Mouse (Mus musculus): ENCODE results near the gene Prkce. TPM values are rescaled to one million over a fixed set of nuclear protein-coding genes. Genes with fewer than 3 reads are reported as not detected.

Prkce gene
- polyA plus RNA-seq, 1 experiment from 2014 or later, result 2.0 TPM

GRCm38 (mm10) chr17:86551995-86552394 is 384.4 kb downstream of the Prkce start:
- TF ChIP-seq CTCF (IDR thresholded peaks at IDR 0.05; ENCODE audit: low read depth) (no peak), EP300 (IDR thresholded peaks at IDR 0.05; ENCODE audit: low read depth) (no peak)
- H3K27me3 ChIP-seq (ENCODE audit: insufficient read depth, low read length), result no peaks in the 10 kb centered on the region
- 80% methylated on average over 6 of the region's 6 CpGs for WGBS (ENCODE audit: insufficient replicate concordance)
- no peak overlapping the region for H3K4me3 ChIP-seq (ENCODE audit: low read depth, low read length)
- no peaks in the 10 kb centered on the region for H3K9me3 ChIP-seq (ENCODE audit: low read length)
- no peaks in the 10 kb centered on the region for H3K36me3 ChIP-seq (replicated peaks; ENCODE audit: insufficient read depth, low read length)
- no peaks in the 10 kb centered on the region for H3K4me1 ChIP-seq (ENCODE audit: insufficient read depth)
- no peak overlapping the region for H3K4me2 ChIP-seq (ENCODE audit: low read depth, low read length)
- no peak overlapping the region for H3K27ac ChIP-seq (ENCODE audit: low read depth)
- DNase-seq (no peak), ATAC-seq (no peak)
- no peak overlapping the region for H3K9ac ChIP-seq (replicated peaks)

DNA sequence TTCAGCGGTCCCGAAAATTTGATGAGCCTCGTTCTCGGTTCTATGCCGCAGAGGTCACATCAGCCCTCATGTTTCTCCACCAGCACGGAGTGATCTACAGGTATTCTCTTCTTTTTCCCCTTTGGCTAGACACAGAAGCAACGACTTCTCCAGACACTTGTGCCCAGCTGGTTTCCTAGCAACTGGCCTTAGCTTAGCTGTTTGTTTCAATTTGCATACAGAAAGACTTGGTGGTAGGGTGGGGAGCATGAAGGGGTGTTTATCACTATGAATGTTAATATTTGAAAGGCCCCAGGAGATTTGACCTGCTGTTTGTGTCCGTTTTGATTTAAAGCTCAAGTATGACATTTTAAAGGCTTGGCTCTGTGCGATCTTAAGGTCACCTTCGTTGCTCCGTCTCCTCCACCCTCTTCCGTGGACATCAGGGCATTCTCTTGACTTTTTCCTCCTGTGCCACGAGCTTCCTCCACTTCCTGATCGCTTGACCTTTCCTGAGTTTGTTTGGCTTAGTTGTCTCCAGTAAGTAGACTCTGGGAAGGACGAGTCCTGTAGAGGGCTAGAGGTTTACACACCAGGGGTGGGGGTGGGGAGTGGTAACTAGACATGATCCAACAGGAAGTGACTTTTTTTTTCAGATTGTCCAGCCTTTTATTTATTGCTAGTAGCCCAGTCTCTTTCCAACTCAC is 391.8 kb downstream of the Prkce start:
- peaks cover 2% of the 10 kb centered on the region; the same call in 1 of the 2 replicates for H3K4me1 ChIP-seq (ENCODE audit: insufficient read depth)
- no peak overlapping the region for H3K9ac ChIP-seq (replicated peaks)
- no peaks in the 10 kb centered on the region for H3K9me3 ChIP-seq (ENCODE audit: low read length)
- no peaks in the 10 kb centered on the region for H3K27me3 ChIP-seq (ENCODE audit: insufficient read depth, low read length)
- ATAC-seq (no peak), DNase-seq (no peak)
- H3K36me3 ChIP-seq (replicated peaks; ENCODE audit: insufficient read depth, low read length), result no peaks in the 10 kb centered on the region
- 61% methylated on average over 15 of the region's 15 CpGs for WGBS (ENCODE audit: insufficient replicate concordance)
- H3K27ac ChIP-seq (ENCODE audit: low read depth), result no peak overlapping the region
- H3K4me3 ChIP-seq (ENCODE audit: low read depth, low read length), result no peak overlapping the region
- TF ChIP-seq CTCF (IDR thresholded peaks at IDR 0.05; ENCODE audit: low read depth), result no peak
- no peak for TF ChIP-seq EP300 (IDR thresholded peaks at IDR 0.05; ENCODE audit: low read depth)
- H3K4me2 ChIP-seq (ENCODE audit: low read depth, low read length), result no peak overlapping the region

- 81% methylated on average over 3 of the region's 3 CpGs for WGBS (ENCODE audit: insufficient replicate concordance)
- no peak overlapping the region for H3K4me3 ChIP-seq (ENCODE audit: low read depth, low read length)
- H3K27me3 ChIP-seq (ENCODE audit: insufficient read depth, low read length), result no peaks in the 10 kb centered on the region
- TF ChIP-seq EP300 (IDR thresholded peaks at IDR 0.05; ENCODE audit: low read depth), result no peak
- no peak for TF ChIP-seq CTCF (IDR thresholded peaks at IDR 0.05; ENCODE audit: low read depth)
- no peaks in the 10 kb centered on the region for H3K36me3 ChIP-seq (replicated peaks; ENCODE audit: insufficient read depth, low read length)
- ATAC-seq (no peak), DNase-seq (no peak)
- H3K9ac ChIP-seq (replicated peaks), result no peak overlapping the region
- H3K4me2 ChIP-seq (ENCODE audit: low read depth, low read length), result no peak overlapping the region
- no peak overlapping the region for H3K27ac ChIP-seq (ENCODE audit: low read depth)
- no peaks in the 10 kb centered on the region for H3K9me3 ChIP-seq (ENCODE audit: low read length)
- H3K4me1 ChIP-seq (ENCODE audit: insufficient read depth), result peaks cover 2% of the 10 kb centered on the region; the same call in 1 of the 2 replicates
Measured at GRCm38 (mm10) chr17:86560499-86560898, 392.9 kb downstream of the Prkce start.

- no peaks in the 10 kb centered on the region for H3K36me3 ChIP-seq (replicated peaks; ENCODE audit: insufficient read depth, low read length)
- no peak overlapping the region for H3K27ac ChIP-seq (ENCODE audit: low read depth)
- H3K4me3 ChIP-seq (ENCODE audit: low read depth, low read length), result no peak overlapping the region
- H3K4me2 ChIP-seq (ENCODE audit: low read depth, low read length), result no peak overlapping the region
- ATAC-seq, result no peak
- H3K9me3 ChIP-seq (ENCODE audit: low read length), result no peaks in the 10 kb centered on the region
- 77% methylated on average over 5 of the region's 5 CpGs for WGBS (ENCODE audit: insufficient replicate concordance)
- no peak for DNase-seq
- no peak overlapping the region for H3K9ac ChIP-seq (replicated peaks)
- no peaks in the 10 kb centered on the region for H3K27me3 ChIP-seq (ENCODE audit: insufficient read depth, low read length)
- H3K4me1 ChIP-seq (ENCODE audit: insufficient read depth), result 0 out of 2 replicates have a peak, but pooled peaks cover 5% of the 10 kb centered on the region
- TF ChIP-seq EP300 (IDR thresholded peaks at IDR 0.05; ENCODE audit: low read depth) (no peak), CTCF (IDR thresholded peaks at IDR 0.05; ENCODE audit: low read depth) (no peak)
Measured at GRCm38 (mm10) chr17:86570491-86570890, 402.9 kb downstream of the Prkce start.

- no peak overlapping the region for H3K27ac ChIP-seq (ENCODE audit: low read depth)
- 0 out of 2 replicates have a peak, but pooled peaks cover 5% of the 10 kb centered on the region for H3K4me1 ChIP-seq (ENCODE audit: insufficient read depth)
- no peak overlapping the region for H3K4me3 ChIP-seq (ENCODE audit: low read depth, low read length)
- ATAC-seq, result no peak
- DNase-seq, result no peak
- 80% methylated on average over 3 of the region's 3 CpGs for WGBS (ENCODE audit: insufficient replicate concordance)
- no peak overlapping the region for H3K4me2 ChIP-seq (ENCODE audit: low read depth, low read length)
- H3K9me3 ChIP-seq (ENCODE audit: low read length), result no peaks in the 10 kb centered on the region
- H3K36me3 ChIP-seq (replicated peaks; ENCODE audit: insufficient read depth, low read length), result no peaks in the 10 kb centered on the region
- H3K9ac ChIP-seq (replicated peaks), result no peak overlapping the region
- no peaks in the 10 kb centered on the region for H3K27me3 ChIP-seq (ENCODE audit: insufficient read depth, low read length)
- TF ChIP-seq EP300 (IDR thresholded peaks at IDR 0.05; ENCODE audit: low read depth) (no peak), CTCF (IDR thresholded peaks at IDR 0.05; ENCODE audit: low read depth) (no peak)
Measured at GRCm38 (mm10) chr17:86571266-86571665, 403.7 kb downstream of the Prkce start.

GRCm38 (mm10) chr17:86572136-86572535 is 404.6 kb downstream of the Prkce start:
- no peaks in the 10 kb centered on the region for H3K27me3 ChIP-seq (ENCODE audit: insufficient read depth, low read length)
- H3K4me3 ChIP-seq (ENCODE audit: low read depth, low read length), result no peak overlapping the region
- no peaks in the 10 kb centered on the region for H3K9me3 ChIP-seq (ENCODE audit: low read length)
- 66% methylated on average over 6 of the region's 6 CpGs for WGBS (ENCODE audit: insufficient replicate concordance)
- H3K4me1 ChIP-seq (ENCODE audit: insufficient read depth), result 0 out of 2 replicates have a peak, but pooled peaks cover 5% of the 10 kb centered on the region
- H3K27ac ChIP-seq (ENCODE audit: low read depth), result no peak overlapping the region
- no peak overlapping the region for H3K9ac ChIP-seq (replicated peaks)
- TF ChIP-seq CTCF (IDR thresholded peaks at IDR 0.05; ENCODE audit: low read depth) (no peak), EP300 (IDR thresholded peaks at IDR 0.05; ENCODE audit: low read depth) (no peak)
- H3K4me2 ChIP-seq (ENCODE audit: low read depth, low read length), result no peak overlapping the region
- ATAC-seq (no peak), DNase-seq (no peak)
- no peaks in the 10 kb centered on the region for H3K36me3 ChIP-seq (replicated peaks; ENCODE audit: insufficient read depth, low read length)
